Mouse (Mus musculus) left cerebral cortex, postnatal 25 days (tissue): Measurements from ENCODE around the gene Acad8. TPM values are rescaled to one million over a fixed set of nuclear protein-coding genes. Genes with fewer than 3 reads are reported as not detected.
A peak's percentile ranks its signal among the peaks of the same experiment; 100 is the strongest.

ENCODE experiments used
- DNase-seq, 2 experiments: peaks; one replicate each; pipeline ENCODE4 v3.0.0; 2022; ENCODE audit warnings: low spot score in 2 of 2, mixed read lengths in 1 of 2
- intact Hi-C: fragments of 180-260 bp; cut with DNase I; formaldehyde crosslinking; loops from one replicate; pipeline ENCODE4 v1.15.1; 2025
- total RNA-seq, 2 experiments: library from RNA; stranded (reverse); gene quantifications; 2 replicates each; pipeline ENCODE4 v1.2.3; 2021

Gene Acad8
- total RNA-seq, 2 experiments from 2014 or later = 28.9 to 35.1 TPM

- no peak for DNase-seq
- intact Hi-C loops = no loop called here
These were observed 13.6 kb downstream of the Acad8 start for GRCm38 (mm10) chr9:26985668-26986277.

GRCm38 (mm10) chr9:26985090-26985613, 14.2 kb downstream of the Acad8 start:
- intact Hi-C loops = no loop called here
- no peak for DNase-seq

GRCm38 (mm10) chr9:26978776-26979175, 20.6 kb downstream of the Acad8 start:
- no peak for DNase-seq
- intact Hi-C loops = loop anchor here (5.0 kb wide), 1 partner anchor 1321 kb away; no protein-coding TSS in a partner anchor

- intact Hi-C loops = loop anchor here (5.0 kb wide), 1 partner anchor 1320 kb away; no protein-coding TSS in a partner anchor
- DNase-seq = peak; percentile 19 to 20
These were observed 21.6 kb downstream of the Acad8 start for GRCm38 (mm10) chr9:26977754-26978153.

GRCm38 (mm10) chr9:26947790-26948189, 51.6 kb downstream of the Acad8 start:
- DNase-seq = no peak
- intact Hi-C loops = no loop called here

- intact Hi-C loops = no loop called here
- no peak for DNase-seq
These were observed 75.2 kb downstream of the Acad8 start for GRCm38 (mm10) chr9:26924146-26924545.

Other genes starting within 250 kb of the Acad8 start
- gene Glb1l2, start 193.1 kb downstream of the Acad8 start, total RNA-seq = under 1 TPM; 0.18 to 0.62 TPM
- gene Glb1l3, start 138.7 kb downstream of the Acad8 start, total RNA-seq = not detected
- not detected for gene Gm1110, start 76.5 kb downstream of the Acad8 start, total RNA-seq
- 10 to 100 TPM; 61.8 to 62.2 TPM for gene Thyn1, start 144 bp upstream of the Acad8 start, total RNA-seq
- gene Vps26b, start 30.5 kb upstream of the Acad8 start, total RNA-seq = 100 to 1,000 TPM; 100 to 101 TPM
- gene Ncapd3, start 30.6 kb upstream of the Acad8 start, total RNA-seq = 10 to 100 TPM; 15.5 to 17.8 TPM
- 10 to 100 TPM; 30.7 to 33.4 TPM for gene Jam3, start 155.9 kb upstream of the Acad8 start, total RNA-seq